Mouse (Mus musculus): ENCODE results near the gene Gulp1. TPM values are rescaled to one million over a fixed set of nuclear protein-coding genes. Genes with fewer than 3 reads are reported as not detected.

Gene Gulp1
- polyA plus RNA-seq, 1 experiment from 2014 or later = 41.4 TPM

- H3K9me3 ChIP-seq (replicated peaks; ENCODE audit: control insufficient read depth, low read length) = no peaks in the 10 kb centered on the region
- 24% methylated on average over 4 of the region's 4 CpGs for WGBS
- H3K4me2 ChIP-seq (ENCODE audit: low read depth, low read length) = no peak overlapping the region
- H3K4me3 ChIP-seq (ENCODE audit: low read depth, low read length) = no peak overlapping the region
- ATAC-seq (replicated peaks; ENCODE audit: insufficient number of reproducible peaks, low FRiP score, low TSS enrichment, low read depth) (no peak), DNase-seq (ENCODE audit: low spot score) (no peak)
- no peaks in the 10 kb centered on the region for H3K36me3 ChIP-seq (replicated peaks; ENCODE audit: control insufficient read depth, insufficient read depth, low read depth, low read length)
- no peaks in the 10 kb centered on the region for H3K27me3 ChIP-seq (ENCODE audit: control insufficient read depth, insufficient read depth, low read length)
- no peak overlapping the region for H3K9ac ChIP-seq (replicated peaks; ENCODE audit: low read length)
- H3K4me1 ChIP-seq (ENCODE audit: control insufficient read depth, insufficient read depth, low read length) = no peaks in the 10 kb centered on the region
- no peak overlapping the region for H3K27ac ChIP-seq (replicated peaks; ENCODE audit: low read depth, low read length)
Measured at GRCm38 (mm10) chr1:44634481-44634880, 83.2 kb downstream of the Gulp1 start.

GRCm38 (mm10) chr1:44645678-44646276, 94.5 kb downstream of the Gulp1 start:
- Histone ChIP-seq H3K27ac (replicated peaks; ENCODE audit: low read depth, low read length) (no peak overlapping the region), H3K4me3 (ENCODE audit: low read depth, low read length) (no peak overlapping the region), H3K27me3 (ENCODE audit: control insufficient read depth, insufficient read depth, low read length) (no peaks in the 10 kb centered on the region), H3K4me1 (ENCODE audit: control insufficient read depth, insufficient read depth, low read length) (no peaks in the 10 kb centered on the region), H3K4me2 (ENCODE audit: low read depth, low read length) (no peak overlapping the region), H3K9me3 (replicated peaks; ENCODE audit: control insufficient read depth, low read length) (no peaks in the 10 kb centered on the region), H3K36me3 (replicated peaks; ENCODE audit: control insufficient read depth, insufficient read depth, low read depth, low read length) (no peaks in the 10 kb centered on the region), H3K9ac (replicated peaks; ENCODE audit: low read length) (no peak overlapping the region)
- 86% methylated on average over 6 of the region's 6 CpGs for WGBS
- ATAC-seq (replicated peaks; ENCODE audit: insufficient number of reproducible peaks, low FRiP score, low TSS enrichment, low read depth) (no peak), DNase-seq (ENCODE audit: low spot score) (no peak)

- Histone ChIP-seq H3K4me2 (ENCODE audit: low read depth, low read length) (no peak overlapping the region), H3K27ac (replicated peaks; ENCODE audit: low read depth, low read length) (0 out of 2 replicates have a peak overlapping the region, but pooled peaks have one; percentile 38), H3K9me3 (replicated peaks; ENCODE audit: control insufficient read depth, low read length) (no peaks in the 10 kb centered on the region), H3K36me3 (replicated peaks; ENCODE audit: control insufficient read depth, insufficient read depth, low read depth, low read length) (no peaks in the 10 kb centered on the region), H3K9ac (replicated peaks; ENCODE audit: low read length) (no peak overlapping the region), H3K27me3 (ENCODE audit: control insufficient read depth, insufficient read depth, low read length) (no peaks in the 10 kb centered on the region), H3K4me3 (ENCODE audit: low read depth, low read length) (no peak overlapping the region), H3K4me1 (ENCODE audit: control insufficient read depth, insufficient read depth, low read length) (no peaks in the 10 kb centered on the region)
- ATAC-seq (replicated peaks; ENCODE audit: insufficient number of reproducible peaks, low FRiP score, low TSS enrichment, low read depth) (peak; percentile 56), DNase-seq (ENCODE audit: low spot score) (peak; percentile 76)
- WGBS = 29% methylated on average over 3 of the region's 3 CpGs
Measured at GRCm38 (mm10) chr1:44678974-44679373, 127.7 kb downstream of the Gulp1 start.

GRCm38 (mm10) chr1:44679415-44679814, 128.1 kb downstream of the Gulp1 start:
- Histone ChIP-seq H3K4me3 (ENCODE audit: low read depth, low read length) (no peak overlapping the region), H3K9ac (replicated peaks; ENCODE audit: low read length) (no peak overlapping the region), H3K27me3 (ENCODE audit: control insufficient read depth, insufficient read depth, low read length) (no peaks in the 10 kb centered on the region), H3K36me3 (replicated peaks; ENCODE audit: control insufficient read depth, insufficient read depth, low read depth, low read length) (no peaks in the 10 kb centered on the region), H3K27ac (replicated peaks; ENCODE audit: low read depth, low read length) (no peak overlapping the region), H3K4me1 (ENCODE audit: control insufficient read depth, insufficient read depth, low read length) (no peaks in the 10 kb centered on the region), H3K4me2 (ENCODE audit: low read depth, low read length) (no peak overlapping the region), H3K9me3 (replicated peaks; ENCODE audit: control insufficient read depth, low read length) (no peaks in the 10 kb centered on the region)
- peak; percentile 90 for ATAC-seq (replicated peaks; ENCODE audit: insufficient number of reproducible peaks, low FRiP score, low TSS enrichment, low read depth)
- peak; percentile 81 for DNase-seq (ENCODE audit: low spot score)
- 23% methylated on average over 3 of the region's 3 CpGs for WGBS

- Histone ChIP-seq H3K9ac (replicated peaks; ENCODE audit: low read length) (no peak overlapping the region), H3K27ac (replicated peaks; ENCODE audit: low read depth, low read length) (no peak overlapping the region), H3K27me3 (ENCODE audit: control insufficient read depth, insufficient read depth, low read length) (no peaks in the 10 kb centered on the region), H3K4me1 (ENCODE audit: control insufficient read depth, insufficient read depth, low read length) (no peaks in the 10 kb centered on the region), H3K4me2 (ENCODE audit: low read depth, low read length) (no peak overlapping the region), H3K4me3 (ENCODE audit: low read depth, low read length) (no peak overlapping the region), H3K9me3 (replicated peaks; ENCODE audit: control insufficient read depth, low read length) (no peaks in the 10 kb centered on the region), H3K36me3 (replicated peaks; ENCODE audit: control insufficient read depth, insufficient read depth, low read depth, low read length) (no peaks in the 10 kb centered on the region)
- 60% methylated on average over 2 of the region's 2 CpGs for WGBS
- DNase-seq (ENCODE audit: low spot score) (no peak), ATAC-seq (replicated peaks; ENCODE audit: insufficient number of reproducible peaks, low FRiP score, low TSS enrichment, low read depth) (no peak)
Measured at GRCm38 (mm10) chr1:44682556-44682955, 131.2 kb downstream of the Gulp1 start.

GRCm38 (mm10) chr1:44683723-44684122, 132.4 kb downstream of the Gulp1 start:
- no peaks in the 10 kb centered on the region for H3K4me1 ChIP-seq (ENCODE audit: control insufficient read depth, insufficient read depth, low read length)
- H3K9me3 ChIP-seq (replicated peaks; ENCODE audit: control insufficient read depth, low read length) = no peaks in the 10 kb centered on the region
- no peak overlapping the region for H3K4me2 ChIP-seq (ENCODE audit: low read depth, low read length)
- no peak overlapping the region for H3K4me3 ChIP-seq (ENCODE audit: low read depth, low read length)
- no peak for DNase-seq (ENCODE audit: low spot score)
- H3K36me3 ChIP-seq (replicated peaks; ENCODE audit: control insufficient read depth, insufficient read depth, low read depth, low read length) = no peaks in the 10 kb centered on the region
- H3K27me3 ChIP-seq (ENCODE audit: control insufficient read depth, insufficient read depth, low read length) = no peaks in the 10 kb centered on the region
- WGBS = 70% methylated on average over 6 of the region's 6 CpGs
- no peak for ATAC-seq (replicated peaks; ENCODE audit: insufficient number of reproducible peaks, low FRiP score, low TSS enrichment, low read depth)
- H3K27ac ChIP-seq (replicated peaks; ENCODE audit: low read depth, low read length) = no peak overlapping the region
- H3K9ac ChIP-seq (replicated peaks; ENCODE audit: low read length) = no peak overlapping the region

- H3K4me3 ChIP-seq (ENCODE audit: low read depth, low read length) = no peak overlapping the region
- H3K9me3 ChIP-seq (replicated peaks; ENCODE audit: control insufficient read depth, low read length) = no peaks in the 10 kb centered on the region
- DNase-seq (ENCODE audit: low spot score) (peak; percentile 49), ATAC-seq (replicated peaks; ENCODE audit: insufficient number of reproducible peaks, low FRiP score, low TSS enrichment, low read depth) (peak; percentile 84; the same call in 1 of the 2 replicates)
- H3K36me3 ChIP-seq (replicated peaks; ENCODE audit: control insufficient read depth, insufficient read depth, low read depth, low read length) = no peaks in the 10 kb centered on the region
- H3K4me1 ChIP-seq (ENCODE audit: control insufficient read depth, insufficient read depth, low read length) = no peaks in the 10 kb centered on the region
- WGBS = 76% methylated on average over 4 of the region's 4 CpGs
- H3K27me3 ChIP-seq (ENCODE audit: control insufficient read depth, insufficient read depth, low read length) = no peaks in the 10 kb centered on the region
- no peak overlapping the region for H3K9ac ChIP-seq (replicated peaks; ENCODE audit: low read length)
- no peak overlapping the region for H3K27ac ChIP-seq (replicated peaks; ENCODE audit: low read depth, low read length)
- H3K4me2 ChIP-seq (ENCODE audit: low read depth, low read length) = no peak overlapping the region
Measured at GRCm38 (mm10) chr1:44720785-44721410, 169.6 kb downstream of the Gulp1 start.

GRCm38 (mm10) chr1:44741256-44741655, 189.9 kb downstream of the Gulp1 start:
- Histone ChIP-seq H3K9ac (replicated peaks; ENCODE audit: low read length) (no peak overlapping the region), H3K4me2 (ENCODE audit: low read depth, low read length) (no peak overlapping the region), H3K9me3 (replicated peaks; ENCODE audit: control insufficient read depth, low read length) (no peaks in the 10 kb centered on the region), H3K4me1 (ENCODE audit: control insufficient read depth, insufficient read depth, low read length) (no peaks in the 10 kb centered on the region), H3K4me3 (ENCODE audit: low read depth, low read length) (no peak overlapping the region), H3K27me3 (ENCODE audit: control insufficient read depth, insufficient read depth, low read length) (no peaks in the 10 kb centered on the region), H3K36me3 (replicated peaks; ENCODE audit: control insufficient read depth, insufficient read depth, low read depth, low read length) (no peaks in the 10 kb centered on the region), H3K27ac (replicated peaks; ENCODE audit: low read depth, low read length) (no peak overlapping the region)
- ATAC-seq (replicated peaks; ENCODE audit: insufficient number of reproducible peaks, low FRiP score, low TSS enrichment, low read depth) = no peak
- peak; percentile 65 for DNase-seq (ENCODE audit: low spot score)
